Mouse (Mus musculus): ENCODE measurements around the gene S100pbp. TPM values are rescaled to one million over a fixed set of nuclear protein-coding genes. Genes with fewer than 3 reads are reported as not detected.

Gene S100pbp
- polyA plus RNA-seq, 1 experiment from 2014 or later: 14.6 TPM

DNA sequence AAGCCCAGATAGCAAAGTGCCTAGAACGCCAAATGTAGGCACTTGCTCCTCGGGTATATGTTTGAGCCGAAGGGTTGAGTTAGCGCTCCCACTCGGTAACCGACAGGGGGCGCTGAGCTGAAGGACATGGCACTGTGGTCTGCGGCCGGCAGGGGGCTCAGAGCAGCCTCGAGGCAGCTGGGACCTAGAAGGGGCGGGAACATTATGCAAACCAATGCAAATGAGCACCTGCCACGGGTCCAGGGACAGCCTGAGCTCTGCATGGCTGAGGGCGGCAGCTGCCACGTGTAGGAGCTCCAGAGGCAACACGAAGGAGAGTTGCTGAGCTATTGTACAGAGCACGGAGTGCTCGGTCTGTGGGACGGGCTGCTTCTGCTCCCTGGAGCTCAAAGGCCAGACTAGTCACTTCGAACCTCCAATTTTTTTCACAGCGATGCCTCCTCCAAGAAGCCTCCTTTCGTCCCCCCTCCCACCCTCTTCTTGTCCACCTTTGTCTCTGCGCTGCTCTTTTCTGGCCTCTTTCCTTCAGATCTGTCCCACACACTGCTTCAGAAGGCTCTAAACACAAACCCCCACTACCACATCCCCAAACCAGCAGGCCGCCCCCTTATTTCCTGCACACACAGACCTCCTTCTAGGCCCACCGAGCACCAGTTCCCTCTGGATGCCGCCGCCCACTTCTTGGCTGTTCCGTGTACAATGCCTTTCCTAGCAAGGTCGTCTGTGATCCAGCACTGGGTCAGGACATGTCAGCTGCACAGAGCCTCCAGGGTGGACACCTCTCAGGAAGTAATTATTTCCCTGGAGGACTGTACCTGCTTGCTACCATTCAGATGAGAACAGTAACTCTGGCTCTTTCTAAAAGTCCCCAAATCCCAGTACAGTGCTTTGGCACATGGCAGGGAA, 76.2 kb downstream of the S100pbp start:
- Histone ChIP-seq H3K27me3 (replicated peaks; ENCODE audit: control insufficient read depth, insufficient read depth, low read length) (0 out of 2 replicates have a peak, but pooled peaks cover under 1% of the 10 kb centered on the region), H3K4me2 (ENCODE audit: low read length) (no peak overlapping the region), H3K27ac (ENCODE audit: low read depth) (no peak overlapping the region), H3K36me3 (ENCODE audit: control insufficient read depth, insufficient read depth, low read length) (no peaks in the 10 kb centered on the region), H3K4me3 (ENCODE audit: low read depth, low read length) (no peak overlapping the region), H3K4me1 (replicated peaks; ENCODE audit: control insufficient read depth, insufficient read depth, low read length) (peaks cover 12% of the 10 kb centered on the region), H3K9me3 (ENCODE audit: control insufficient read depth, low read length) (no peaks in the 10 kb centered on the region), H3K9ac (ENCODE audit: low read length) (no peak overlapping the region)
- 33% methylated on average over 28 of the region's 28 CpGs for WGBS
- peak; percentile 65 for ATAC-seq (replicated peaks; ENCODE audit: low FRiP score, low TSS enrichment, low read depth)
- DNase-seq (ENCODE audit: low spot score): peak; percentile 89

DNA sequence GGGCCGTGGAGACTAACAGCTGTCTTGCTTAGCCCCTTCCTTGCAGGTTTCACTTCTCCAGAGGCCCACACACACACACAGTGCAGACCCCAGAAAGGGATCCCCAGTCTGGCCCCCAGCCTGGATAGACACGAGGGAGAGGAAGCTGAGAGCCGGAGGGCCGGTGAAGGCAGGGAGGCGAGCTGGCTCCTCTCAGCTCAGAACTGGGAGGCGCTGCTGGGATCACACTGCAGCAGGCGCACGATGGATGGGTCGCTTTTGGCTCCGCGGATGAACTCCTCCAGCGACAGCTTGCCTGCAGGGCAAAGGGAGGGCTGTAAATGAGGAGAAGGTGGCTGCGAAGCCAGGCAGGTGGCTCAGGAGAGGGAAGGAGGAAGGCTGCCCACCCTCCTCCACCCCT, 77.3 kb downstream of the S100pbp start:
- no peak overlapping the region for H3K9ac ChIP-seq (ENCODE audit: low read length)
- peak overlapping the region; percentile 26 for H3K4me2 ChIP-seq (ENCODE audit: low read length)
- H3K9me3 ChIP-seq (ENCODE audit: control insufficient read depth, low read length): no peaks in the 10 kb centered on the region
- peak overlapping the region; percentile 51; the same call in 1 of the 2 replicates for H3K27ac ChIP-seq (ENCODE audit: low read depth)
- no peak for DNase-seq (ENCODE audit: low spot score)
- no peaks in the 10 kb centered on the region for H3K36me3 ChIP-seq (ENCODE audit: control insufficient read depth, insufficient read depth, low read length)
- H3K27me3 ChIP-seq (replicated peaks; ENCODE audit: control insufficient read depth, insufficient read depth, low read length): no peaks in the 10 kb centered on the region
- 45% methylated on average over 13 of the region's 13 CpGs for WGBS
- peaks cover 16% of the 10 kb centered on the region for H3K4me1 ChIP-seq (replicated peaks; ENCODE audit: control insufficient read depth, insufficient read depth, low read length)
- no peak overlapping the region for H3K4me3 ChIP-seq (ENCODE audit: low read depth, low read length)
- no peak for ATAC-seq (replicated peaks; ENCODE audit: low FRiP score, low TSS enrichment, low read depth)

DNA sequence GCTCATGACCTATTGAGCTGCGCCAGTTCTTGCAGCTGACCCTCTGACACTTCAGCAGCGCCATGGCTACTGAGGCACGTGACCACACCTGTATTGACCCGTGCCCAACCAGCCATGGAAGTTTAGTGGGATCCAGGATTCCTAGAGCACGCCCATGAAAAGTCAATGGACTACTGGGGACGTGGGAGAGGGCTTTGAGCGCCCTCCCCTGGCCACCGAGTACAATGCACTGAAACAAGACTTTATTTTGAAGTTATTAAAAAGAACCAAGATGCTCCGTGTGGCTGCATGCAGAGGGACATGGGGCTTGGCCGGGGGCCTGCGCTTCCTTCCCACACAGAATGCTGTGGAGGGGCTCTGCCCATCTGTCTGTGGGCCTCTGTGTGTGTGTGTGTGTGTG, 78.2 kb downstream of the S100pbp start:
- peaks cover 1% of the 10 kb centered on the region; the same call in 1 of the 2 replicates for H3K27me3 ChIP-seq (replicated peaks; ENCODE audit: control insufficient read depth, insufficient read depth, low read length)
- H3K9ac ChIP-seq (ENCODE audit: low read length): no peak overlapping the region
- H3K27ac ChIP-seq (ENCODE audit: low read depth): no peak overlapping the region
- H3K9me3 ChIP-seq (ENCODE audit: control insufficient read depth, low read length): no peaks in the 10 kb centered on the region
- no peak overlapping the region for H3K4me2 ChIP-seq (ENCODE audit: low read length)
- no peak for DNase-seq (ENCODE audit: low spot score)
- 57% methylated on average over 11 of the region's 11 CpGs for WGBS
- no peak overlapping the region for H3K4me3 ChIP-seq (ENCODE audit: low read depth, low read length)
- H3K4me1 ChIP-seq (replicated peaks; ENCODE audit: control insufficient read depth, insufficient read depth, low read length): peaks cover 20% of the 10 kb centered on the region
- ATAC-seq (replicated peaks; ENCODE audit: low FRiP score, low TSS enrichment, low read depth): no peak
- no peaks in the 10 kb centered on the region for H3K36me3 ChIP-seq (ENCODE audit: control insufficient read depth, insufficient read depth, low read length)

DNA sequence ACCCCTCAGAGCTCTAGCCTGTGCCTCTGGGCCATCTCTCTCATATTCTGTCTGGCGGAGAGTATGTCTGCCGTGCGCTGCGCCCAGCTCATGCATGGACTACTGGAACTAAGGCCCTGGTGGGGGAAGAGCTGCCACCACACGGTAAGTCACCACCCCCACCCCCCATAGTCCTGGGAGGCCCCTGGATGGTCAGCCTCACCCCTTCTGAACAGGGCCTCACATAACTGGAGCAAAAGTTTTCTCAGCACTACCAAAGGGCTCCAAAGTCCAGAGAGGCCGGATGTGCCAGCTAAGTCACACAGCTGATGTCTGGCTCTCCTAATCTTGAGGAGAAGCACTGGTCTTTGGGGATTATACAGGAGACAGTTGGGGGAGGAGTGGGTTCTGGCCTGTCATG, 78.7 kb downstream of the S100pbp start:
- ATAC-seq (replicated peaks; ENCODE audit: low FRiP score, low TSS enrichment, low read depth) (no peak), DNase-seq (ENCODE audit: low spot score) (no peak)
- peaks cover 7% of the 10 kb centered on the region for H3K27me3 ChIP-seq (replicated peaks; ENCODE audit: control insufficient read depth, insufficient read depth, low read length)
- peaks cover 21% of the 10 kb centered on the region for H3K4me1 ChIP-seq (replicated peaks; ENCODE audit: control insufficient read depth, insufficient read depth, low read length)
- H3K27ac ChIP-seq (ENCODE audit: low read depth): no peak overlapping the region
- H3K4me2 ChIP-seq (ENCODE audit: low read length): no peak overlapping the region
- no peaks in the 10 kb centered on the region for H3K36me3 ChIP-seq (ENCODE audit: control insufficient read depth, insufficient read depth, low read length)
- no peaks in the 10 kb centered on the region for H3K9me3 ChIP-seq (ENCODE audit: control insufficient read depth, low read length)
- no peak overlapping the region for H3K4me3 ChIP-seq (ENCODE audit: low read depth, low read length)
- 86% methylated on average over 6 of the region's 6 CpGs for WGBS
- H3K9ac ChIP-seq (ENCODE audit: low read length): no peak overlapping the region

DNA sequence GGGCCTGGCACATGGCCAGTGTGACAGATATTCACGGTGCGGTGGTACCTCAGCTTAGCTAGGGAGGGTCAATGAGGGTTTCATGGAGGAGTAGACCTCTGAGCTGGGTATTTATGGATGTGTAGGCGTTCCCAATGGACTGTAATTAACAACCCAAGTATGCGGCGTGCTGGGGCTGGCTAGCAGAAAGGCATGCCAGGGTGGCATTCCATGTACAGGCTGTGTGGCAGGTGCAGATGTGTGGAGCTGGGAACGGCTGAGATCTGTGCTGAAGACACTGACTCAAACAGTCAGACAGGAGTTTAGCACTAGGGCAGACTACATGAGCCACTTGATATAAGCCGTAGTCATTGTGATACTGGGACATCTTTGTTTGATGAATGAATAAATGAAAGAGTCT, 80.9 kb downstream of the S100pbp start:
- Histone ChIP-seq H3K4me3 (ENCODE audit: low read depth, low read length) (no peak overlapping the region), H3K4me1 (replicated peaks; ENCODE audit: control insufficient read depth, insufficient read depth, low read length) (peaks cover 21% of the 10 kb centered on the region), H3K27ac (ENCODE audit: low read depth) (no peak overlapping the region), H3K36me3 (ENCODE audit: control insufficient read depth, insufficient read depth, low read length) (no peaks in the 10 kb centered on the region), H3K27me3 (replicated peaks; ENCODE audit: control insufficient read depth, insufficient read depth, low read length) (peaks cover 22% of the 10 kb centered on the region), H3K9ac (ENCODE audit: low read length) (no peak overlapping the region), H3K9me3 (ENCODE audit: control insufficient read depth, low read length) (no peaks in the 10 kb centered on the region), H3K4me2 (ENCODE audit: low read length) (no peak overlapping the region)
- 76% methylated on average over 7 of the region's 7 CpGs for WGBS
- no peak for DNase-seq (ENCODE audit: low spot score)
- ATAC-seq (replicated peaks; ENCODE audit: low FRiP score, low TSS enrichment, low read depth): no peak

DNA sequence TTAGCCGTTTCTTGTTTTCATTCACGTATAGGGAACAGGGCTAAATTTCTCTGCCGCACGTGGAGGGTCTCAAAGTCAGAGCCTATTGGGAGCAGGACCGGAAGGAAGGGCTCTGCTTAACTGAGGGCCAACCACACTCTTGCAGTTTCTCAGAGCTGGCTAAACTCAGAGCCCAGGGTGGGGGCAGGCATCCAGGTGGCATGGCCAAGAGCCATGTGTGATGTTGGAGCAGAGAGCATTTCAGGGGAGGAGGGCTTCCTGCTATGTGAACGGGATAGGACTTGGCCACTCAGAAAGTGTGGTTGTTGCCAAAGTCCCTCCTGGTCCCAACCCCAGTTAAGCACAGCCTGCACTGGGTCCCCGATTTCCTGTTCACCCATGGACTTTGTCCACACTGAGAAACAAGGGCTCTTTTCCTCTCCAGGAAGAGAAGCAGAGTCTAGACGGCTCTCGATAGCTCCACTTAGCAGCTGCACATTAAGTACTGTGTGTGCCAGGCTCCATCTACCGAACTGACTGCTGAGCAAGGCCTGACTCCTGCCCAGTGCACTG, 82.1 kb downstream of the S100pbp start:
- no peaks in the 10 kb centered on the region for H3K36me3 ChIP-seq (ENCODE audit: control insufficient read depth, insufficient read depth, low read length)
- no peaks in the 10 kb centered on the region for H3K9me3 ChIP-seq (ENCODE audit: control insufficient read depth, low read length)
- DNase-seq (ENCODE audit: low spot score) (no peak), ATAC-seq (replicated peaks; ENCODE audit: low FRiP score, low TSS enrichment, low read depth) (no peak)
- no peak overlapping the region for H3K4me2 ChIP-seq (ENCODE audit: low read length)
- peaks cover 16% of the 10 kb centered on the region for H3K4me1 ChIP-seq (replicated peaks; ENCODE audit: control insufficient read depth, insufficient read depth, low read length)
- peaks cover 24% of the 10 kb centered on the region for H3K27me3 ChIP-seq (replicated peaks; ENCODE audit: control insufficient read depth, insufficient read depth, low read length)
- no peak overlapping the region for H3K27ac ChIP-seq (ENCODE audit: low read depth)
- no peak overlapping the region for H3K9ac ChIP-seq (ENCODE audit: low read length)
- 66% methylated on average over 10 of the region's 10 CpGs for WGBS
- H3K4me3 ChIP-seq (ENCODE audit: low read depth, low read length): no peak overlapping the region

DNA sequence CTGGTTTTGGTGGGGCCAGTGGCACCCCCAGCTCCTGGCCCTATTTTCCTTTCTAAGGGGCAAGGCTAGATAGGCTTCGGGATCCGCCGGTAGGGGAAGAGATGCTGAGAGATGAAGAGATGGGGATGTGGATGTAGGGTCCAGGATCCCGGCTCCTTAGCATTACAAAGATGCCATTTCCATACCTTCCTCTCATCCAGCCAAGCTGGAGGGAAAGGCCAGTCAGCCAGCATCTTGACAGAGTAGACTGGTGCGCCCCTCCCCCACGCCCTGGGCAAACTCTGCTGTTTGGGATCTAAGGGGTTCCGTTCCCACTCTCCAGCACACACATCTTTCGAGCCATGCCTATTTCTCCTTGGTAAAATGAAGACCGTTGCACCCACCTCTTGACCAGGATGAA, 83.5 kb downstream of the S100pbp start:
- DNase-seq (ENCODE audit: low spot score) (no peak), ATAC-seq (replicated peaks; ENCODE audit: low FRiP score, low TSS enrichment, low read depth) (no peak)
- H3K27ac ChIP-seq (ENCODE audit: low read depth): no peak overlapping the region

DNA sequence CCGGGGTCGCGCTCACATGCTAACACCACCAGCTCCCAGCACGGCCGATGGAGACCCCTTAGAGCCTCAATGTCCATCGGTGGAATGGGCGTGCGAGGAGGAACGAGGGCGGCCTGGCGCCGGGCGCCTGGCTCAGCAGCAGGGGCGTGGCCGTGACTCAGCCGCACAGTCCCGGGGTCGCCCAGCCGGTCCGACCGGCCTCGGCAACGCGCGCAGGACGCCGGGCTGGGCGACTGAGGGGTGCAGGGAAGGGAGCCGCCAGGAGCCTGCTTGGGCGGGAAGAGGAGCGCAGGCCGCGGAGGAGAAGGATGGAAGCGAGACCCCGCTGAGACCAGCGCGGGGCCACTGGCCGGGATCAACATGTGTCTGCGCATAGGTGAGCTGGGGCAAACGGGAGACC, 84.2 kb downstream of the S100pbp start, which contains the start of gene Tmem54:
Gene Tmem54, plus strand, starts transcription at position 193 of the 400 bp plus-strand sequence.
- DNase-seq (ENCODE audit: low spot score): peak; percentile 74
- Histone ChIP-seq H3K9ac (ENCODE audit: low read length) (peak within 1 kb of the TSS; percentile 27; the same call in 1 of the 2 replicates), H3K4me2 (ENCODE audit: low read length) (peak within 1 kb of the TSS; percentile 44), H3K4me1 (replicated peaks; ENCODE audit: control insufficient read depth, insufficient read depth, low read length) (peaks cover 10% of the 10 kb centered on the region), H3K4me3 (ENCODE audit: low read depth, low read length) (peak within 1 kb of the TSS; percentile 30), H3K9me3 (ENCODE audit: control insufficient read depth, low read length) (no peaks in the 10 kb centered on the region), H3K36me3 (ENCODE audit: control insufficient read depth, insufficient read depth, low read length) (no peaks in the 10 kb centered on the region), H3K27me3 (replicated peaks; ENCODE audit: control insufficient read depth, insufficient read depth, low read length) (peaks cover 24% of the 10 kb centered on the region), H3K27ac (ENCODE audit: low read depth) (no peak within 1 kb of the TSS)
- peak; percentile 80 for ATAC-seq (replicated peaks; ENCODE audit: low FRiP score, low TSS enrichment, low read depth)
- WGBS: 2% methylated on average over 40 of the region's 40 CpGs

More for the DNA sequence above, 83.5 kb downstream of the S100pbp start:
- Histone ChIP-seq H3K27me3 (replicated peaks; ENCODE audit: control insufficient read depth, insufficient read depth, low read length) (peaks cover 24% of the 10 kb centered on the region), H3K9me3 (ENCODE audit: control insufficient read depth, low read length) (no peaks in the 10 kb centered on the region), H3K36me3 (ENCODE audit: control insufficient read depth, insufficient read depth, low read length) (no peaks in the 10 kb centered on the region), H3K4me3 (ENCODE audit: low read depth, low read length) (peak overlapping the region; percentile 30), H3K4me1 (replicated peaks; ENCODE audit: control insufficient read depth, insufficient read depth, low read length) (peaks cover 10% of the 10 kb centered on the region), H3K9ac (ENCODE audit: low read length) (peak overlapping the region; percentile 27; the same call in 1 of the 2 replicates), H3K4me2 (ENCODE audit: low read length) (peak overlapping the region; percentile 44)
- 25% methylated on average over 9 of the region's 9 CpGs for WGBS

Data from intestine, embryonic 14.5 days (tissue).